Mouse (Mus musculus) CH12.LX (cell line): ENCODE measurements around the gene Sema6d. TPM values are rescaled to one million over a fixed set of nuclear protein-coding genes. Genes with fewer than 3 reads are reported as not detected.

Source experiments
- DNase-seq: peaks from one replicate; pipeline ENCODE4 v3.0.0-alpha.2; 2013; ENCODE audit errors: extremely low read depth
- H3K27ac ChIP-seq: 2 replicates; pipeline ENCODE4 v1.5.1; 2012; ENCODE audit warnings: low read depth, mild to moderate bottlenecking, control low read depth, moderate library complexity; ENCODE audit not compliant: insufficient read depth
- H3K27me3 ChIP-seq: replicated peaks from 2 replicates; pipeline ENCODE3; 2012; ENCODE audit warnings: inconsistent platforms
- H3K36me3 ChIP-seq, 2 experiments: replicated peaks in 1 of 2; 2 replicates each; pipeline versions ENCODE3 to v1.6.1; 2012; ENCODE audit warnings: inconsistent platforms in 1 of 2, low read length in 1 of 2, mild to moderate bottlenecking in 1 of 2, mixed read lengths in 1 of 2, moderate library complexity in 1 of 2; ENCODE audit not compliant: control insufficient read depth in 1 of 2, insufficient read depth in 1 of 2
- H3K4me1 ChIP-seq, 2 experiments: 2 replicates each; pipeline ENCODE4 v1.6.1; 2012; ENCODE audit warnings: inconsistent platforms in 1 of 2, moderate library complexity in 1 of 2; ENCODE audit not compliant: insufficient read depth in 2 of 2, control insufficient read depth in 1 of 2
- H3K4me2 ChIP-seq: 2 replicates; pipeline ENCODE4 v1.6.1; 2012; ENCODE audit warnings: low read depth, mild to moderate bottlenecking, control low read depth; ENCODE audit not compliant: poor library complexity, insufficient read depth, severe bottlenecking
- H3K4me3 ChIP-seq, 3 experiments: fragments of 150-350 bp in 1 of 3; sonication (generic) in 1 of 3; replicated peaks in 1 of 3; 2 replicates each; pipeline versions ENCODE3 to v1.5.1; 2011 to 2012; ENCODE audit warnings: low read depth in 2 of 3, low read length in 2 of 3, mild to moderate bottlenecking in 2 of 3, moderate library complexity in 2 of 3, control low read depth in 1 of 3, improper control_type of control experiment in 1 of 3, inconsistent platforms in 1 of 3, mixed read lengths in 1 of 3; ENCODE audit not compliant: poor library complexity in 1 of 3
- H3K79me2 ChIP-seq: replicated peaks from 2 replicates; pipeline ENCODE4 v1.6.1; 2012; ENCODE audit warnings: mild to moderate bottlenecking, moderate library complexity; ENCODE audit not compliant: control insufficient read depth, poor library complexity, insufficient read depth, severe bottlenecking; ENCODE audit errors: extremely low read depth
- H3K9ac ChIP-seq: 2 replicates; pipeline ENCODE4 v1.6.1; 2012; ENCODE audit warnings: low read depth, mild to moderate bottlenecking, control low read depth, moderate library complexity; ENCODE audit not compliant: insufficient read depth
- H3K9me3 ChIP-seq: replicated peaks from 2 replicates; pipeline ENCODE3; 2012; ENCODE audit warnings: low read length, inconsistent platforms, mixed read lengths
- BHLHE40 ChIP-seq: IDR thresholded peaks from 2 replicates; pipeline ENCODE4 v1.6.1; 2011; ENCODE audit warnings: mild to moderate bottlenecking, low read depth, low read length, improper control_type of control experiment
- E2F4 ChIP-seq: IDR thresholded peaks from 2 replicates; pipeline ENCODE4 v1.6.1; 2011; ENCODE audit warnings: low read depth, low read length, improper control_type of control experiment; ENCODE audit not compliant: insufficient replicate concordance
- ELF1 ChIP-seq: IDR thresholded peaks from 2 replicates; pipeline ENCODE4 v1.6.1; 2014; ENCODE audit warnings: low read depth, mild to moderate bottlenecking, inconsistent platforms, low read length, improper control_type of control experiment
- EP300 ChIP-seq: IDR thresholded peaks from 2 replicates; pipeline ENCODE4 v1.6.1; 2011; ENCODE audit warnings: low read length, improper control_type of control experiment
- GABPA ChIP-seq: IDR thresholded peaks from 2 replicates; pipeline ENCODE4 v1.6.1; 2012; ENCODE audit warnings: low read depth, low read length, improper control_type of control experiment, inconsistent platforms; ENCODE audit not compliant: insufficient replicate concordance
- IRF4 ChIP-seq: IDR thresholded peaks from 2 replicates; pipeline ENCODE4 v1.6.1; 2014; ENCODE audit warnings: low read depth, mild to moderate bottlenecking, inconsistent platforms, low read length, improper control_type of control experiment
- JUN ChIP-seq: IDR thresholded peaks from 2 replicates; pipeline ENCODE4 v1.6.1; 2011; ENCODE audit warnings: low read depth, mild to moderate bottlenecking, low read length, improper control_type of control experiment, moderate library complexity; ENCODE audit not compliant: insufficient read depth
- JUND ChIP-seq: conservative IDR thresholded peaks from 2 replicates; pipeline ENCODE4 v1.6.1; 2011; ENCODE audit warnings: low read depth, low read length, improper control_type of control experiment
- MXI1 ChIP-seq: IDR thresholded peaks from 2 replicates; pipeline ENCODE4 v1.6.1; 2011; ENCODE audit warnings: mild to moderate bottlenecking, low read depth, low read length, improper control_type of control experiment
- NRF1 ChIP-seq: IDR thresholded peaks from 2 replicates; pipeline ENCODE4 v1.6.1; 2014; ENCODE audit warnings: low read depth, mild to moderate bottlenecking, inconsistent platforms, low read length, improper control_type of control experiment, moderate library complexity
- POLR2A ChIP-seq: IDR thresholded peaks from 2 replicates; pipeline ENCODE4 v1.6.1; 2011; ENCODE audit warnings: low read depth, mild to moderate bottlenecking, improper control_type of control experiment, low read length
- RAD21 ChIP-seq: IDR thresholded peaks from 2 replicates; pipeline ENCODE4 v1.6.1; 2011; ENCODE audit warnings: low read depth, mild to moderate bottlenecking, low read length, improper control_type of control experiment, moderate library complexity
- RCOR1 ChIP-seq: conservative IDR thresholded peaks from 2 replicates; pipeline ENCODE4 v1.6.1; 2012; ENCODE audit warnings: low read depth, mild to moderate bottlenecking, inconsistent platforms, low read length, improper control_type of control experiment
- SIN3A ChIP-seq: IDR thresholded peaks from 2 replicates; pipeline ENCODE4 v1.6.1; 2012; ENCODE audit warnings: low read length, improper control_type of control experiment, inconsistent platforms
- SMC3 ChIP-seq: IDR thresholded peaks from 2 replicates; pipeline ENCODE4 v1.6.1; 2011; ENCODE audit warnings: low read depth, low read length, improper control_type of control experiment
- ZC3H11A ChIP-seq: IDR thresholded peaks from 2 replicates; pipeline ENCODE4 v1.6.1; 2012; ENCODE audit warnings: low read depth, mild to moderate bottlenecking, inconsistent platforms, low read length, improper control_type of control experiment
- dilution Hi-C: fragments of 300-500 bp; cut with MboI; formaldehyde crosslinking; loops from 2 replicates; pipeline ENCODE4 v1.14.3; 2020; ENCODE audit warnings: low sequenced_read_pairs; ENCODE audit not compliant: extremely low pct_unique_long_range_greater_than_20kb, extremely low pct_ligation_motif_present
- in situ Hi-C: fragments of 300-500 bp; cut with MboI; formaldehyde crosslinking; loops from 3 replicates; pipeline ENCODE4 v1.14.3; 2019; ENCODE audit warnings: low sequenced_read_pairs, low pct_ligation_motif_present, low pct_unique_long_range_greater_than_20kb, mixed read lengths
- polyA plus RNA-seq: library from polyadenylated mRNA; unstranded; fragments of >175 nt; gene quantifications from 2 replicates; pipeline ENCODE4 v1.2.1, GENCODE M21; 2012; ENCODE audit warnings: low read depth; ENCODE audit not compliant: insufficient read length
- total RNA-seq, 2 experiments: library from RNA; depleted of rRNA; stranded (reverse); fragments of 300-350 nt in 1 of 2; fragments of >200 nt in 1 of 2; gene quantifications; 2 replicates each; pipeline ENCODE4 v1.2.3; 2012 to 2014

The Sema6d gene
- total and polyA plus RNA-seq, 3 experiments: not detected

GRCm38 (mm10) chr2:124071380-124071779 is 18.4 kb upstream of the Sema6d start:
- no peak overlapping the region for H3K9ac ChIP-seq
- in situ Hi-C loops: no loop called here
- H3K27ac ChIP-seq: no peak overlapping the region
- no peaks in the 10 kb centered on the region for H3K79me2 ChIP-seq
- H3K4me2 ChIP-seq: no peak overlapping the region
- H3K4me1 ChIP-seq: no peaks in the 10 kb centered on the region
- dilution Hi-C loops: no loop called here
- no peaks in the 10 kb centered on the region for H3K27me3 ChIP-seq
- H3K36me3 ChIP-seq: no peaks in the 10 kb centered on the region
- TF ChIP-seq E2F4 (no peak), EP300 (no peak), SMC3 (no peak), ELF1 (no peak), RCOR1 (no peak), RAD21 (no peak), NRF1 (no peak), MXI1 (no peak), JUN (no peak), ZC3H11A (no peak), POLR2A (no peak), GABPA (no peak), IRF4 (no peak), SIN3A (no peak)
- no peak for DNase-seq
- no peak overlapping the region for H3K4me3 ChIP-seq
- peaks cover 21% of the 10 kb centered on the region for H3K9me3 ChIP-seq

- in situ Hi-C loops: no loop called here
- H3K79me2 ChIP-seq: no peaks in the 10 kb centered on the region
- H3K36me3 ChIP-seq: no peaks in the 10 kb centered on the region
- TF ChIP-seq JUND (no peak), BHLHE40 (no peak)
- TF ChIP-seq, all 38 proteins: peak for 0
- Histone ChIP-seq H3K9ac (no peak overlapping the region), H3K4me3 (no peak overlapping the region), H3K4me1 (no peaks in the 10 kb centered on the region), H3K9me3 (peaks cover 52% of the 10 kb centered on the region), H3K27ac (no peak overlapping the region), H3K4me2 (no peak overlapping the region), H3K27me3 (no peaks in the 10 kb centered on the region)
- no peak for DNase-seq
- dilution Hi-C loops: no loop called here
These were observed 717 bp downstream of the Sema6d start for GRCm38 (mm10) chr2:124090231-124091141.
